Mouse (Mus musculus): ENCODE measurements around the gene Zbtb25. TPM values are rescaled to one million over a fixed set of nuclear protein-coding genes. Genes with fewer than 3 reads are reported as not detected.

Gene Zbtb25
- polyA plus RNA-seq, 1 experiment from 2014 or later = 19.5 TPM

DNA sequence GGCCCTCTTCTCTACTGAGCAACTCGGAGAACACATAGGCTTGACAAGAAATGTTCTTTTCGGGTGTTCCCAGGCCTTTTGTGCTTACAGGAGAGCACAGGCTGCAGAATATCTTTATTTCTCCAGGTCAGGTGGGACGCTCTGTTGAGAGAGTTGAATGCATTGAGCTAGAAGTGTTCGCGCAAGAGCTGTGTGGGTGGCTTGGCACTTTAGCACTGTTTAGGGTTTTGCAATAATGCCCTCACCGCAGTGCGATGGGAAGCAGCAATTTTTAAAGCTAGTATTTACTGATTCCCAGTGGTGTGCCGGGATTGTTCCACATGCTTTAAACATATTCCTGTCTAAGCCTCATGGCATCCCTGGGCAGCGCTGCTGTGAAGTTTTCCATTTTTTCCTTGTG is 58.2 kb downstream of the Zbtb25 start:
- Histone ChIP-seq H3K9me3 (ENCODE audit: control insufficient read depth, low read length) (no peaks in the 10 kb centered on the region), H3K4me3 (ENCODE audit: low read depth, low read length) (no peak overlapping the region), H3K9ac (ENCODE audit: low read length) (no peak overlapping the region), H3K4me1 (ENCODE audit: control insufficient read depth, insufficient read depth, low read length) (peaks cover 4% of the 10 kb centered on the region; the same call in 1 of the 2 replicates), H3K4me2 (ENCODE audit: low read depth, severe bottlenecking) (no peak overlapping the region), H3K27me3 (ENCODE audit: control insufficient read depth, insufficient read depth, low read length) (no peaks in the 10 kb centered on the region), H3K27ac (replicated peaks; ENCODE audit: low read depth, low read length) (no peak overlapping the region), H3K36me3 (ENCODE audit: control insufficient read depth, insufficient read depth, low read length) (peaks cover 5% of the 10 kb centered on the region; the same call in 1 of the 2 replicates)
- ATAC-seq (ENCODE audit: insufficient number of reproducible peaks, low FRiP score, low TSS enrichment, low read depth) = no peak
- 95% methylated on average over 9 of the region's 9 CpGs for WGBS
- no peak for DNase-seq (ENCODE audit: low spot score)

DNA sequence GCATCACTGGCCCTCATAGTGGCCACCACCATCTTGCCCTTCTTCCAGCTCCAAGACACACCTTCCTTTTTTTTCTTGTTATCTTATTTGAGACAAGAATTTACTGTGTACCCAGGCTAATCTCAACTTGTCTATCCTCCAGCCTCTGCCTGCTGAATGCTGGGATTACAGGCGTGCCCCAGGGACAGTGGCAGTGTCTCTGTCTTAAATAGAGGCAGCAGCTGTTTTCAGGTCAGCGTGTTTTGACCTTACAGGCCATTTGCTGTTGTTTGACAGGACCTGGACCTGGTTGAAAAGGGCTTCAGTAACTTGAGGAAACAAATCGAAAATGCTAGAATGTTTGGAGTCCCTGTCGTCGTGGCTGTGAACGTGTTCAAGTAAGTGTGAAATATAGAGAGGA is 58.8 kb downstream of the Zbtb25 start:
- ATAC-seq (ENCODE audit: insufficient number of reproducible peaks, low FRiP score, low TSS enrichment, low read depth) (no peak), DNase-seq (ENCODE audit: low spot score) (no peak)
- peaks cover 5% of the 10 kb centered on the region; the same call in 1 of the 2 replicates for H3K36me3 ChIP-seq (ENCODE audit: control insufficient read depth, insufficient read depth, low read length)
- no peaks in the 10 kb centered on the region for H3K9me3 ChIP-seq (ENCODE audit: control insufficient read depth, low read length)
- no peak overlapping the region for H3K27ac ChIP-seq (replicated peaks; ENCODE audit: low read depth, low read length)
- peaks cover 4% of the 10 kb centered on the region; the same call in 1 of the 2 replicates for H3K4me1 ChIP-seq (ENCODE audit: control insufficient read depth, insufficient read depth, low read length)
- no peak overlapping the region for H3K9ac ChIP-seq (ENCODE audit: low read length)
- H3K4me2 ChIP-seq (ENCODE audit: low read depth, severe bottlenecking) = no peak overlapping the region
- no peak overlapping the region for H3K4me3 ChIP-seq (ENCODE audit: low read depth, low read length)
- WGBS = 75% methylated on average over 6 of the region's 6 CpGs
- H3K27me3 ChIP-seq (ENCODE audit: control insufficient read depth, insufficient read depth, low read length) = no peaks in the 10 kb centered on the region

GRCm38 (mm10) chr12:76310007-76310406 is 59.4 kb downstream of the Zbtb25 start:
- Histone ChIP-seq H3K27me3 (ENCODE audit: control insufficient read depth, insufficient read depth, low read length) (no peaks in the 10 kb centered on the region), H3K4me2 (ENCODE audit: low read depth, severe bottlenecking) (no peak overlapping the region), H3K27ac (replicated peaks; ENCODE audit: low read depth, low read length) (no peak overlapping the region), H3K36me3 (ENCODE audit: control insufficient read depth, insufficient read depth, low read length) (peaks cover 5% of the 10 kb centered on the region; the same call in 1 of the 2 replicates), H3K4me1 (ENCODE audit: control insufficient read depth, insufficient read depth, low read length) (peaks cover 4% of the 10 kb centered on the region; the same call in 1 of the 2 replicates), H3K9ac (ENCODE audit: low read length) (no peak overlapping the region), H3K9me3 (ENCODE audit: control insufficient read depth, low read length) (no peaks in the 10 kb centered on the region), H3K4me3 (ENCODE audit: low read depth, low read length) (no peak overlapping the region)
- ATAC-seq (ENCODE audit: insufficient number of reproducible peaks, low FRiP score, low TSS enrichment, low read depth) (no peak), DNase-seq (ENCODE audit: low spot score) (no peak)
- WGBS = 81% methylated on average over 6 of the region's 6 CpGs

GRCm38 (mm10) chr12:76308436-76308835 is 61.0 kb downstream of the Zbtb25 start:
- Histone ChIP-seq H3K4me2 (ENCODE audit: low read depth, severe bottlenecking) (no peak overlapping the region), H3K9ac (ENCODE audit: low read length) (no peak overlapping the region), H3K27me3 (ENCODE audit: control insufficient read depth, insufficient read depth, low read length) (no peaks in the 10 kb centered on the region), H3K36me3 (ENCODE audit: control insufficient read depth, insufficient read depth, low read length) (peaks cover 5% of the 10 kb centered on the region; the same call in 1 of the 2 replicates), H3K9me3 (ENCODE audit: control insufficient read depth, low read length) (no peaks in the 10 kb centered on the region), H3K4me1 (ENCODE audit: control insufficient read depth, insufficient read depth, low read length) (peaks cover 4% of the 10 kb centered on the region; the same call in 1 of the 2 replicates), H3K27ac (replicated peaks; ENCODE audit: low read depth, low read length) (no peak overlapping the region), H3K4me3 (ENCODE audit: low read depth, low read length) (no peak overlapping the region)
- ATAC-seq (ENCODE audit: insufficient number of reproducible peaks, low FRiP score, low TSS enrichment, low read depth) (no peak), DNase-seq (ENCODE audit: low spot score) (no peak)
- WGBS = 81% methylated on average over 5 of the region's 5 CpGs

DNA sequence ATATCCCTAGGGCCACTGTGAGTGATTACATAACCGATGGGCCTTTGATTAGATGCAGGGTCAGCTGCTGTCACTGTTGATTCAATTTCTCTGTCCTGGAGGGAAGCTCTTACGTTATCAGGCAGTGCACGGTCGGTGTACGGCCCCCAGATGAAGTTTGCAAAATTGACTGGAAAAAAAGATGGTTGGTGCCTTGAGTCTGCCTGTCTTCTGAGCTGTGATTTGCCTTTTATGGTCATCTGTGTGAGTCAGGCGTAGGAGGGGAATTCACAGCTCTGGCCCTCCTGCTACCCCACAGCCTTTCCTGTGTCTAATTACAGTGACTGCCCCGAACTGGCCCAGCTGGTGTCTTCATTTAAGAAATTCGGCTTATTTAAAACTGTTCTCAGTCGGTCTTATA is 61.4 kb downstream of the Zbtb25 start:
- H3K4me1 ChIP-seq (ENCODE audit: control insufficient read depth, insufficient read depth, low read length) = peaks cover 4% of the 10 kb centered on the region; the same call in 1 of the 2 replicates
- 0 out of 2 replicates have a peak, but pooled peaks have one; percentile 21 for ATAC-seq (ENCODE audit: insufficient number of reproducible peaks, low FRiP score, low TSS enrichment, low read depth)
- H3K9ac ChIP-seq (ENCODE audit: low read length) = no peak overlapping the region
- no peaks in the 10 kb centered on the region for H3K27me3 ChIP-seq (ENCODE audit: control insufficient read depth, insufficient read depth, low read length)
- H3K4me2 ChIP-seq (ENCODE audit: low read depth, severe bottlenecking) = no peak overlapping the region
- no peaks in the 10 kb centered on the region for H3K9me3 ChIP-seq (ENCODE audit: control insufficient read depth, low read length)
- 40% methylated on average over 9 of the region's 9 CpGs for WGBS
- peaks cover 5% of the 10 kb centered on the region; the same call in 1 of the 2 replicates for H3K36me3 ChIP-seq (ENCODE audit: control insufficient read depth, insufficient read depth, low read length)
- H3K27ac ChIP-seq (replicated peaks; ENCODE audit: low read depth, low read length) = no peak overlapping the region
- DNase-seq (ENCODE audit: low spot score) = no peak
- no peak overlapping the region for H3K4me3 ChIP-seq (ENCODE audit: low read depth, low read length)

GRCm38 (mm10) chr12:76306852-76307561 is 62.4 kb downstream of the Zbtb25 start:
- peaks cover 3% of the 10 kb centered on the region; the same call in 1 of the 2 replicates for H3K36me3 ChIP-seq (ENCODE audit: control insufficient read depth, insufficient read depth, low read length)
- ATAC-seq (ENCODE audit: insufficient number of reproducible peaks, low FRiP score, low TSS enrichment, low read depth) = no peak
- H3K9ac ChIP-seq (ENCODE audit: low read length) = no peak overlapping the region
- no peaks in the 10 kb centered on the region for H3K9me3 ChIP-seq (ENCODE audit: control insufficient read depth, low read length)
- H3K4me2 ChIP-seq (ENCODE audit: low read depth, severe bottlenecking) = no peak overlapping the region
- DNase-seq (ENCODE audit: low spot score) = no peak
- no peak overlapping the region for H3K4me3 ChIP-seq (ENCODE audit: low read depth, low read length)
- no peaks in the 10 kb centered on the region for H3K27me3 ChIP-seq (ENCODE audit: control insufficient read depth, insufficient read depth, low read length)
- WGBS = 81% methylated on average over 9 of the region's 9 CpGs
- peaks cover 4% of the 10 kb centered on the region; the same call in 1 of the 2 replicates for H3K4me1 ChIP-seq (ENCODE audit: control insufficient read depth, insufficient read depth, low read length)
- no peak overlapping the region for H3K27ac ChIP-seq (replicated peaks; ENCODE audit: low read depth, low read length)

GRCm38 (mm10) chr12:76305107-76305506 is 64.3 kb downstream of the Zbtb25 start:
- ATAC-seq (ENCODE audit: insufficient number of reproducible peaks, low FRiP score, low TSS enrichment, low read depth) = no peak
- H3K4me2 ChIP-seq (ENCODE audit: low read depth, severe bottlenecking) = no peak overlapping the region
- WGBS = 92% methylated on average over 8 of the region's 8 CpGs
- peaks cover 4% of the 10 kb centered on the region for H3K36me3 ChIP-seq (ENCODE audit: control insufficient read depth, insufficient read depth, low read length)
- no peak for DNase-seq (ENCODE audit: low spot score)
- H3K27ac ChIP-seq (replicated peaks; ENCODE audit: low read depth, low read length) = no peak overlapping the region
- H3K27me3 ChIP-seq (ENCODE audit: control insufficient read depth, insufficient read depth, low read length) = no peaks in the 10 kb centered on the region
- H3K4me3 ChIP-seq (ENCODE audit: low read depth, low read length) = no peak overlapping the region
- H3K4me1 ChIP-seq (ENCODE audit: control insufficient read depth, insufficient read depth, low read length) = peaks cover 4% of the 10 kb centered on the region; the same call in 1 of the 2 replicates
- H3K9me3 ChIP-seq (ENCODE audit: control insufficient read depth, low read length) = no peaks in the 10 kb centered on the region
- H3K9ac ChIP-seq (ENCODE audit: low read length) = no peak overlapping the region

DNA sequence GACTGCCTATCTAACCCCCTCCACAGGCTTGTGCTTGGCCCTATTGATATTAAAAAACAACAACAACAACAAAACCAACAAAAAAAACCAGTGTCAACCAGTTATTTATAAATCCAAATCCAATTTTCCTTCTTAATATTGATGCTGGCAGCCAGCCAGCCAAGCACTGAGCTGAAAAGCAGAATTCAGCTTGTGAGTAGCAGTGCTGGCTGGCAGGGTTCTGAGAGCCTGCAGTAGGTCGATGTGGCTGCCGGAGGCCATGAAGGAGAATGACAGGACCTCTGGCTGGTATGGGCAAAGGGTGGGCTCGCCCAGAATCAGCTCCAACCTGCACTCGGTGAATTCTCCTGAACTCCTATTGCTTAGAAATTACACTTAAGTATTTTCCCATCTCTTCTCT is 65.2 kb downstream of the Zbtb25 start:
- DNase-seq (ENCODE audit: low spot score) = no peak

More for the DNA sequence above, 65.2 kb downstream of the Zbtb25 start:
- Histone ChIP-seq H3K27ac (replicated peaks; ENCODE audit: low read depth, low read length) (no peak overlapping the region), H3K4me1 (ENCODE audit: control insufficient read depth, insufficient read depth, low read length) (peaks cover 4% of the 10 kb centered on the region; the same call in 1 of the 2 replicates), H3K4me2 (ENCODE audit: low read depth, severe bottlenecking) (no peak overlapping the region), H3K36me3 (ENCODE audit: control insufficient read depth, insufficient read depth, low read length) (peaks cover 5% of the 10 kb centered on the region), H3K9ac (ENCODE audit: low read length) (no peak overlapping the region), H3K9me3 (ENCODE audit: control insufficient read depth, low read length) (no peaks in the 10 kb centered on the region), H3K27me3 (ENCODE audit: control insufficient read depth, insufficient read depth, low read length) (no peaks in the 10 kb centered on the region), H3K4me3 (ENCODE audit: low read depth, low read length) (no peak overlapping the region)
- 89% methylated on average over 4 of the region's 4 CpGs for WGBS
- no peak for ATAC-seq (ENCODE audit: insufficient number of reproducible peaks, low FRiP score, low TSS enrichment, low read depth)

Measured in limb, embryonic 11.5 days (tissue).